Mouse (Mus musculus) midbrain, embryonic 11.5 days (tissue): ENCODE measurements around the gene St3gal5. TPM values are rescaled to one million over a fixed set of nuclear protein-coding genes. Genes with fewer than 3 reads are reported as not detected.
A peak's percentile ranks its signal among the peaks of the same experiment; 100 is the strongest.

Source experiments
- ATAC-seq: fragments of 200-750 bp; cut with Nextera tagmentation; 2 replicates; pipeline ENCODE4 v1.8.0; 2017; ENCODE audit warnings: moderate TSS enrichment, moderate library complexity; ENCODE audit not compliant: low FRiP score
- DNase-seq: peaks from one replicate; pipeline ENCODE4 v3.0.0; 2015; ENCODE audit warnings: low spot score; ENCODE audit errors: missing footprints
- H3K27ac ChIP-seq: fragments of 300-500 bp; sonication (generic); 2 replicates; pipeline ENCODE4 v1.5.1; 2014; ENCODE audit warnings: low read depth, low read length
- H3K27me3 ChIP-seq: fragments of 300-500 bp; sonication (generic); 2 replicates; pipeline ENCODE4 v1.6.1; 2014; ENCODE audit warnings: mild to moderate bottlenecking, low read length, moderate library complexity, mixed read lengths; ENCODE audit not compliant: control insufficient read depth, insufficient read depth
- H3K36me3 ChIP-seq: fragments of 300-500 bp; sonication (generic); 2 replicates; pipeline ENCODE4 v1.6.1; 2014; ENCODE audit warnings: mild to moderate bottlenecking, low read length, moderate library complexity, mixed read lengths; ENCODE audit not compliant: control insufficient read depth, insufficient read depth
- H3K4me1 ChIP-seq: fragments of 300-500 bp; sonication (generic); 2 replicates; pipeline ENCODE4 v1.6.1; 2014; ENCODE audit warnings: low read length; ENCODE audit not compliant: control insufficient read depth, insufficient read depth
- H3K4me2 ChIP-seq: fragments of 300-500 bp; sonication (generic); 2 replicates; pipeline ENCODE4 v1.6.1; 2014; ENCODE audit warnings: mild to moderate bottlenecking, moderate library complexity
- H3K4me3 ChIP-seq: fragments of 300-500 bp; sonication (generic); 2 replicates; pipeline ENCODE4 v1.5.1; 2014; ENCODE audit warnings: low read depth, low read length
- H3K9ac ChIP-seq: fragments of 300-500 bp; sonication (generic); 2 replicates; pipeline ENCODE4 v1.6.1; 2014; ENCODE audit warnings: low read length
- H3K9me3 ChIP-seq: fragments of 300-500 bp; sonication (generic); 2 replicates; pipeline ENCODE4 v1.6.1; 2016; ENCODE audit warnings: low read length; ENCODE audit not compliant: control insufficient read depth
- WGBS: fragments of 180-500 bp; shearing (Covaris S2); extraction: QIAGEN DNeasy Blood & Tissue Kit; methylation state at CpG from one replicate; pipeline ENCODE4 v1.1.7; 2014; 5-methylcytosine and 5-hydroxymethylcytosine counted together
- polyA plus RNA-seq: library from polyadenylated mRNA; unstranded; fragments of >200 nt; fragmentation: Nextera tagmentation; extraction: Ambion mirVana; gene quantifications from 2 replicates; pipeline ENCODE4 v1.2.1, GENCODE M21; 2014

Gene St3gal5
- polyA plus RNA-seq, 1 experiment from 2014 or later: 33.4 TPM

DNA sequence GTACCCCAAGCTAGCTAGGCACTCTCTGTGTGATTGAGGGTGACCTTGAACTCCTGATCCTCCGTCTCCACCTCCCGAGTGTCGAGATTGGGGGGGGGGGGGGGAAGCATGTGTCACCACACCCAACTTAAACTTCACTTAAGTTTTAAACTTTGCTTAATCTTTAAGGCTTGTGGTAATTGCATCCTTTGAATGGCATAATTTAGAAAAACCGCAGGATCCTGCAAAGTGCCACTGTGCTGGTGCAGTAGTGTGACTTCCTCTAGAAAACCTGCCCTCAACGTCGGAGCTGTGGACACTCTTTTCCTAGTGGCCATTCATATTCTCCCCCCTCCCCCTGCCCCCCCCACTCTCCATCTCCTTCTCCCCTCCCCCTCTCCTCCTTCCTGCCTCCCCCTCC lies 92.7 kb downstream of the St3gal5 start:
- Histone ChIP-seq H3K27me3 (peaks cover 4% of the 10 kb centered on the region), H3K4me2 (no peak overlapping the region), H3K4me3 (no peak overlapping the region), H3K27ac (no peak overlapping the region), H3K9me3 (no peaks in the 10 kb centered on the region), H3K4me1 (peaks cover 11% of the 10 kb centered on the region), H3K9ac (no peak overlapping the region), H3K36me3 (no peaks in the 10 kb centered on the region)
- no peak for ATAC-seq
- DNase-seq: no peak
- 36% methylated on average over 6 of the region's 6 CpGs for WGBS

DNA sequence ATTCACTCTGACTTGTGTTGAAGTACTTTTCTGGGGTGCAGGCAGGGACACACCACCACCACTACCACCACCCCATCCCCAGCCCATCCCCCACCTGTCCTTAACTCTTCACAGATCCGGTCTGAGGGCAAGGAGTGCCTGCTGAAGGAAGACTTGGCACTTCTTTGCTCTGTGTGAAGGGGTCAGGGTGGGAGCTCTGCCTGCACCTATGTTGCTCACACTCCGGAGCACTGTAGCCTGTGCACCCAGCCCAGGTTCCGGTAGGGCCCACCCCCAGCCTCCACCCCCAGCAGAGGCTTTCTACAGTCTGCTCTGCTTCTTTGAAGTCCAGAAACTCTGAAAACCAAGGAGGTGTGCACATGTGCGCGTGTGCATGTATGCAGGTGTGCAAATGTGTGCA lies 93.2 kb downstream of the St3gal5 start:
- peaks cover 4% of the 10 kb centered on the region for H3K27me3 ChIP-seq
- no peaks in the 10 kb centered on the region; the same call in 1 of the 2 replicates for H3K9me3 ChIP-seq
- H3K36me3 ChIP-seq: no peaks in the 10 kb centered on the region
- H3K9ac ChIP-seq: no peak overlapping the region
- H3K4me2 ChIP-seq: no peak overlapping the region
- DNase-seq (no peak), ATAC-seq (no peak)
- peaks cover 11% of the 10 kb centered on the region for H3K4me1 ChIP-seq
- no peak overlapping the region for H3K4me3 ChIP-seq
- 70% methylated on average over 5 of the region's 5 CpGs for WGBS
- H3K27ac ChIP-seq: no peak overlapping the region

DNA sequence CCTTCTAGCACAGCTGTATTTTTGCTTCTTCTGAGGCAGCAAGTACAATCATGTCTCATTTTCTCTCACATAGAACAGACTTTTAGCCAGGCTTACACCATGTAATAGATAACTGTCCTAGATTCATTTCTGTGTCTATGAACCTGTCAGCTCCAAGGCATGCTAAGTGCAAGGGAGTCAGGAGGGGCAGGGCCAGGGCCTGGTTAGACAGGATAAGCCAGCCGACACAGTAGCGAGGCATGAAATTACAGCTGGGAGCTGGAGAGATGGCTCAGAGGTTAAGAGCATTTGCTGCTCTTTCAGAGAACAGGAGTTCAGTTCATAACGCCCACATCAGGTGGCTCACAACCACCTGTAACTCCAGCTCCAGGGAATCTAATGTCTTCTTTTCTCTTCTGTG lies 99.3 kb downstream of the St3gal5 start:
- no peaks in the 10 kb centered on the region; the same call in 1 of the 2 replicates for H3K27me3 ChIP-seq
- no peak overlapping the region for H3K4me2 ChIP-seq
- H3K27ac ChIP-seq: no peak overlapping the region
- no peak overlapping the region for H3K9ac ChIP-seq
- no peaks in the 10 kb centered on the region for H3K36me3 ChIP-seq
- H3K4me1 ChIP-seq: peaks cover 7% of the 10 kb centered on the region
- H3K4me3 ChIP-seq: no peak overlapping the region
- DNase-seq: no peak
- WGBS: 87% methylated on average over 3 of the region's 3 CpGs
- H3K9me3 ChIP-seq: no peaks in the 10 kb centered on the region; the same call in 1 of the 2 replicates
- ATAC-seq: no peak

DNA sequence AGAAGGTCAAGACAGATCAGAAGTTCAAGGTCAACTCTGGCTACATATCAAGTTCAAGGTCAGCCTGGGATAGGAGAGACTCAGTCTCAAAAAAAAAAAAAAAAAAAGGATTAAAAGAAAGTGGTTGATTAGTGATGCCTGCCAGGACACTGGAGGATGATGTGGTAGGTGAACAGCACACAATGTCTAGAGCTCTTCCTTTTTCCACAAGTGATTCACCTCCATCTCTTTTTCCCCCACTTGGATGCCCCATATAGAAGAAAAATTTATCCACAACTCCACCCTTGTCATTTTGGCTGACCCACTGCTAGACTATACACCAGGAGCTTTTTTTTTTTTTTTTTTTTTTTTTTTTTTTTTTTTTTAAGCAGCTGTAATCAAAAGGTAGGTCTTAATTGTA lies 100.1 kb downstream of the St3gal5 start:
- no peak for DNase-seq
- no peak for ATAC-seq
- Histone ChIP-seq H3K4me1 (peaks cover 7% of the 10 kb centered on the region), H3K9ac (no peak overlapping the region), H3K36me3 (no peaks in the 10 kb centered on the region), H3K4me3 (no peak overlapping the region), H3K27me3 (no peaks in the 10 kb centered on the region; the same call in 1 of the 2 replicates), H3K27ac (no peak overlapping the region), H3K9me3 (no peaks in the 10 kb centered on the region; the same call in 1 of the 2 replicates), H3K4me2 (no peak overlapping the region)

DNA sequence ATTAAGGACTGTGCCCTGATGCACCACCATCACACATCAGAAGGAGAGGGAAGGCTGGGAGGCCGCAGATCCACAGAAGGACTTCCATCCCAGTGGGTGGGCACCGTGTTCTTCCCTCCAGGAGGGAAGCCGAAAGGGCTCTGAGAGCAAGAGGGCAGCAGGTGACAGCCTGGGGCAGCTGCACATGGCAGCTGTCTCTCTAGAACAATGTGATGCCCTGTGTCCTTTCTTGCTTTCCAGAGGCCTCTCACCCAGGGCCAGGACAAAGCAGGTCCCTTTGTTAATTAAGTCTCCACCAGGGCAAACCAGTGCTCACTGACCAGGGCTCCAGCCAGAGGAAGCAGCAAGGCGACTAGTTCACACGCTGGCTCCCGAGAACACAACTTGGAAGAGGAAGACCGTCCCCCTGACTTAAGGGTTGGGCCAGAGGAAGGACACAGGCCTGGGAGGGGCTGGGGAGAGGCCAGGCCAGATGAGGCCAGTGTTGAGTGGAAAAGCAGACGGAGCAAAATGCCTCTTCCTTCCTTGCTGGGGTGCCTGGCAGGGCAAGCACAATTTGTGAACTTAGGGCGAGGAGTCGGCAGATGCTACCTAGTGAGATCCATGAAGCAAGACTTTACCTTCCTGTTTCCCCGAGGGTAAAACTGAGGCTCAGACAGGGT lies 103.3 kb downstream of the St3gal5 start:
- Histone ChIP-seq H3K27me3 (no peaks in the 10 kb centered on the region; the same call in 1 of the 2 replicates), H3K9me3 (no peaks in the 10 kb centered on the region), H3K4me3 (no peak overlapping the region), H3K27ac (peak overlapping the region; percentile 57; the same call in 1 of the 2 replicates), H3K4me1 (peaks cover 7% of the 10 kb centered on the region), H3K36me3 (no peaks in the 10 kb centered on the region), H3K4me2 (no peak overlapping the region), H3K9ac (no peak overlapping the region)
- 37% methylated on average over 11 of the region's 11 CpGs for WGBS
- no peak for DNase-seq
- peak; percentile 62 for ATAC-seq

DNA sequence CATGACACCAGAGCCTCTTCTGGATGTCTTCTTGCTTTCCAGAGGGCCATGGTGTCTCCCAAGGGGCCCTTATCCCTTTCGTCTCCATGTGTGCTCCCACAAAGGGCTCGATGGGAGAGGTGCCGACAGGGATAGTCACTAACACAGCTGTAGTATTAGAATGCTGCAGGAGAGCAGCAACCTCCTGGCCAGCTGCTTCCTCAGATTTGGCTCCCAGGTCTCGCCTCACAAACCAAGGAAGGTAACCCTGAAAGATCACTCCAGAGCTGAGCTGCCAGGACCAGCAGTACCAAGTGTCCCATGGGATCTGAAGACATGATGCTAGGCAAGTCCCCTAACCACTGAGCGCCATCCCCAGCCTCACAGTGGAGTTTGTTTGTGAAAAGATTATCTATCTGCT lies 105.3 kb downstream of the St3gal5 start:
- ATAC-seq (no peak), DNase-seq (no peak)
- Histone ChIP-seq H3K4me3 (no peak overlapping the region), H3K4me1 (peaks cover 7% of the 10 kb centered on the region), H3K36me3 (no peaks in the 10 kb centered on the region), H3K4me2 (no peak overlapping the region), H3K9me3 (no peaks in the 10 kb centered on the region), H3K27ac (no peak overlapping the region), H3K27me3 (no peaks in the 10 kb centered on the region; the same call in 1 of the 2 replicates), H3K9ac (no peak overlapping the region)
- 79% methylated on average over 5 of the region's 5 CpGs for WGBS

DNA sequence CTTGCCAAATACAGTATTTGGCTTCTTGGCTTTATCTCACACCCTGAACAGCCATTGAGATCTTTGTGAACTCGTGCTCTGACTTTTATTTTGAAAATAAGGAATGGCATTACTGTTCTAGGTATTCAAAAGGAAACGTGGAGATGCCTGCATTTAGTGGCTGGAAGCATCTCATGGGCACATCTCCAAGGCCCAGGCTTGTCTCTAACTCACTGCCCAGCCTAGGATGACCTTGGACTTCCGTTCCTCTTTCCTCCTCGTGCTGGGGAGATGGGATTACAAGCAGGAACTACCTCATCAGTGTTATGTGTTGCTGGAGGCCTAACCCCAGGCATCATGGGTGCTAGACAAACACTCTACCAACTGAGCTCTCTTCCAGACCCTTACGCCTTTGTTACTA lies 105.9 kb downstream of the St3gal5 start:
- Histone ChIP-seq H3K9me3 (no peaks in the 10 kb centered on the region), H3K4me3 (no peak overlapping the region), H3K27ac (no peak overlapping the region), H3K27me3 (no peaks in the 10 kb centered on the region; the same call in 1 of the 2 replicates), H3K4me2 (no peak overlapping the region), H3K4me1 (peaks cover 10% of the 10 kb centered on the region), H3K9ac (no peak overlapping the region), H3K36me3 (no peaks in the 10 kb centered on the region)
- DNase-seq (no peak), ATAC-seq (no peak)
- 82% methylated on average over 5 of the region's 5 CpGs for WGBS

Other genes starting within 250 kb of the St3gal5 start
- gene Ptcd3, start 188.8 kb upstream of the St3gal5 start, polyA plus RNA-seq: 125 and 126 TPM in 2 replicates
- gene Polr1a, start 188.5 kb upstream of the St3gal5 start, polyA plus RNA-seq: 26.5 and 27.3 TPM in 2 replicates
- 4.8 and 6.1 TPM in 2 replicates for gene Atoh8, start 138.0 kb downstream of the St3gal5 start, polyA plus RNA-seq
- not detected in 2 replicates for gene Sftpb, start 207.0 kb downstream of the St3gal5 start, polyA plus RNA-seq
- 114 and 116 TPM in 2 replicates for gene Usp39, start 247.6 kb downstream of the St3gal5 start, polyA plus RNA-seq
- 15.6 and 16.1 TPM in 2 replicates for gene 0610030E20Rik, start 249.7 kb downstream of the St3gal5 start, polyA plus RNA-seq